Mouse (Mus musculus) kidney, adult 2 months (tissue): ENCODE measurements around the gene Pcyt1a. TPM values are rescaled to one million over a fixed set of nuclear protein-coding genes. Genes with fewer than 3 reads are reported as not detected.

Source experiments
- DNase-seq: peaks from one replicate; pipeline ENCODE4 v3.0.0; 2021
- H3K27ac ChIP-seq: fragments of 200-500 bp; 2 replicates; pipeline ENCODE4 v1.5.1; 2012; ENCODE audit warnings: low read depth, low read length, control low read depth, inconsistent platforms; ENCODE audit not compliant: insufficient read depth
- H3K27me3 ChIP-seq: fragments of 200-500 bp; replicated peaks from 2 replicates; pipeline ENCODE4 v1.6.1; 2012; ENCODE audit warnings: mild to moderate bottlenecking, moderate library complexity, low read length, inconsistent platforms; ENCODE audit not compliant: control insufficient read depth, insufficient read depth
- H3K36me3 ChIP-seq: fragments of 200-500 bp; 2 replicates; pipeline ENCODE4 v1.6.1; 2012; ENCODE audit warnings: mild to moderate bottlenecking, moderate library complexity, low read length, inconsistent platforms; ENCODE audit not compliant: control insufficient read depth, insufficient read depth
- H3K4me1 ChIP-seq: fragments of 200-500 bp; 2 replicates; pipeline ENCODE4 v1.6.1; 2011; ENCODE audit warnings: low read length; ENCODE audit not compliant: control insufficient read depth, insufficient read depth
- H3K4me3 ChIP-seq: fragments of 200-500 bp; 2 replicates; pipeline ENCODE4 v1.5.1; 2011; ENCODE audit warnings: mild to moderate bottlenecking, low read depth, low read length, control low read depth; ENCODE audit not compliant: insufficient read depth
- CTCF ChIP-seq: fragments of 200-500 bp; conservative IDR thresholded peaks from 2 replicates; pipeline ENCODE4 v1.5.1; 2011; ENCODE audit warnings: low read depth, mild to moderate bottlenecking, control low read depth, low read length, moderate library complexity, mixed read lengths; ENCODE audit not compliant: insufficient read depth, insufficient read length
- POLR2A ChIP-seq: fragments of 200-500 bp; IDR thresholded peaks from one replicate; pipeline ENCODE4 v1.6.1; 2011; ENCODE audit warnings: low read depth, low read length, control low read depth
- WGBS: fragments of 180-500 bp; shearing (Covaris S2); methylation state at CpG from one replicate; pipeline ENCODE4 v1.1.7; 2018; 5-methylcytosine and 5-hydroxymethylcytosine counted together
- polyA plus RNA-seq: library from polyadenylated mRNA; depleted of rRNA; stranded (reverse); fragments of >200 nt; gene quantifications from 2 replicates; pipeline ENCODE4 v1.2.3, GENCODE M21; 2012

Gene Pcyt1a
- polyA plus RNA-seq, 1 experiment = 43.8 TPM

GRCm38 (mm10) chr16:32468488-32468887 is 37.8 kb downstream of the Pcyt1a start:
- no peak for DNase-seq
- WGBS = 84% methylated on average over 3 of the region's 3 CpGs
- Histone ChIP-seq H3K36me3 (peaks cover 3% of the 10 kb centered on the region; the same call in 1 of the 2 replicates), H3K4me1 (no peaks in the 10 kb centered on the region; the same call in 1 of the 2 replicates), H3K27me3 (no peaks in the 10 kb centered on the region), H3K4me3 (no peak overlapping the region), H3K27ac (no peak overlapping the region)
- TF ChIP-seq POLR2A (no peak), CTCF (no peak)

GRCm38 (mm10) chr16:32469404-32470105 is 38.8 kb downstream of the Pcyt1a start:
- H3K27me3 ChIP-seq = no peaks in the 10 kb centered on the region
- 66% methylated on average over 5 of the region's 5 CpGs for WGBS
- 0 out of 2 replicates have a peak, but pooled peaks cover 2% of the 10 kb centered on the region for H3K36me3 ChIP-seq
- no peak for DNase-seq
- TF ChIP-seq POLR2A (no peak), CTCF (no peak)
- no peak overlapping the region for H3K4me3 ChIP-seq
- H3K27ac ChIP-seq = no peak overlapping the region
- no peaks in the 10 kb centered on the region; the same call in 1 of the 2 replicates for H3K4me1 ChIP-seq

- 61% methylated on average over 7 of the region's 7 CpGs for WGBS
- Histone ChIP-seq H3K4me3 (no peak overlapping the region), H3K27ac (no peak overlapping the region), H3K27me3 (no peaks in the 10 kb centered on the region), H3K4me1 (no peaks in the 10 kb centered on the region; the same call in 1 of the 2 replicates), H3K36me3 (0 out of 2 replicates have a peak, but pooled peaks cover 2% of the 10 kb centered on the region)
- peak; percentile 66 for DNase-seq
- no peak for TF ChIP-seq POLR2A
Observed at GRCm38 (mm10) chr16:32472276-32473015, 41.7 kb downstream of the Pcyt1a start.

GRCm38 (mm10) chr16:32477315-32477714 is 46.6 kb downstream of the Pcyt1a start:
- 83% methylated on average over 6 of the region's 6 CpGs for WGBS
- Histone ChIP-seq H3K4me1 (no peaks in the 10 kb centered on the region; the same call in 1 of the 2 replicates), H3K4me3 (no peak overlapping the region), H3K36me3 (no peaks in the 10 kb centered on the region), H3K27ac (no peak overlapping the region), H3K27me3 (no peaks in the 10 kb centered on the region)
- no peak for TF ChIP-seq CTCF
- TF ChIP-seq POLR2A = no peak
- DNase-seq = no peak

GRCm38 (mm10) chr16:32479415-32479814 is 48.7 kb downstream of the Pcyt1a start:
- no peaks in the 10 kb centered on the region for H3K36me3 ChIP-seq
- no peaks in the 10 kb centered on the region for H3K27me3 ChIP-seq
- DNase-seq = no peak
- TF ChIP-seq CTCF (no peak), POLR2A (no peak)
- no peak overlapping the region for H3K27ac ChIP-seq
- WGBS = 57% methylated on average over 2 of the region's 2 CpGs
- no peaks in the 10 kb centered on the region; the same call in 1 of the 2 replicates for H3K4me1 ChIP-seq
- H3K4me3 ChIP-seq = no peak overlapping the region

GRCm38 (mm10) chr16:32484431-32484871 is 53.7 kb downstream of the Pcyt1a start:
- H3K27me3 ChIP-seq = no peaks in the 10 kb centered on the region
- H3K4me1 ChIP-seq = peaks cover 8% of the 10 kb centered on the region; the same call in 1 of the 2 replicates
- peak overlapping the region; percentile 43 for H3K27ac ChIP-seq
- H3K36me3 ChIP-seq = no peaks in the 10 kb centered on the region
- DNase-seq = peak; percentile 94
- TF ChIP-seq CTCF = no peak
- no peak for TF ChIP-seq POLR2A
- H3K4me3 ChIP-seq = no peak overlapping the region
- 32% methylated on average over 7 of the region's 7 CpGs for WGBS

GRCm38 (mm10) chr16:32485209-32485608 is 54.5 kb downstream of the Pcyt1a start:
- peaks cover 8% of the 10 kb centered on the region; the same call in 1 of the 2 replicates for H3K4me1 ChIP-seq
- TF ChIP-seq POLR2A = no peak
- TF ChIP-seq CTCF = no peak
- peak; percentile 30 for DNase-seq
- no peak overlapping the region for H3K4me3 ChIP-seq
- H3K27me3 ChIP-seq = no peaks in the 10 kb centered on the region
- H3K36me3 ChIP-seq = no peaks in the 10 kb centered on the region
- WGBS = 50% methylated on average over 2 of the region's 2 CpGs
- H3K27ac ChIP-seq = peak overlapping the region; percentile 43; the same call in 1 of the 2 replicates
